Mouse (Mus musculus) retina, postnatal 7 days (tissue): ENCODE measurements around the gene Pla2g10.
"Not testable (repeated sequence)": the region's sequence is repeated elsewhere in the genome, so short reads cannot be mapped to it uniquely, and the experiment has no call there.

ENCODE experiments used
- DNase-seq: peaks from one replicate; pipeline ENCODE4 v3.0.0-alpha.2; 2012; ENCODE audit warnings: low read depth, low spot score

The Pla2g10 gene

DNA sequence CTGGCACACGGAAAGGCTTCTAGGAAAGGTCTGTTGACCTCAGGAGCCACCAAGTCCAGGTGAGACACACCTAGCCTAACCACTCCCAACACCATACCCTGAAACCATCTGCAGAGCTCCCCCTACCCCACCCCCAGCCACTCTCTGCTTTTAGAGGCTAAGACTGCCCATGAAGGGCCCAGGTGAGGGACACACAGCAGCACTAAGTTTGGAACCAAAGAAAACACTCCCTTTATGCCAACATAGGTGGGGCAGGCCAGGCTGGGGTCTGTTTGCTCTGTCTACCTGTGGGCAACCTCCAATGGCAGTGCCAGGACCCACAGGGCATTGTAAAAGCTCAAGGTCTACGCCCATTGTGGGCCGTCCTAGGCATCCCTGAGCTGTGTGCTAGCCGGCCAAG is 1.4 kb downstream of the Pla2g10 start:
- no peak for DNase-seq

DNA sequence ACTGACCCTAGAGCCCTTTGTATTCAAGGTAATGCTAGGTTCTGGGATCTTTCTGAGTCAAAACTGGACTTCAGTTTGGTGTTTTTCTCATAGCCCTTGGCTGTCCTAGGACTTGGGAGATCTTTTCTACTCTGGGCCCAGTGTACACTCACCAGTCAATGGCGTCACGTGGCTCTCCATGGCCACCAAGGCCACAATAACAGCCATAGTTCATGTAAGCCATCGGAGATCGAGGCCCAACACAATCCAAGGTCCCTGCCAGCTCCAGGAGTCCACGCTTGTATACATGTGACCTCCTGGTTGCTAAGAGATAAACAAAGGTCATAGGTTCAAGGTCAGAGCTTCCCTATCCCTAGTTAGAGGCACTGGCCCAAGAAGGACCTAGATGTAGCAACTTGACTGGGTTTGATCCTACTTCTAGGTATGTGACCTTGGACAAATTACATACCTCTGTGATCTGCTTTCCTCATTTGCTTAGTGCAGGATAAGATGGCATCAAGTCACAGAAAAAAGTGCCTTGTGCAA is 2.9 kb downstream of the Pla2g10 start:
- DNase-seq = no peak

DNA sequence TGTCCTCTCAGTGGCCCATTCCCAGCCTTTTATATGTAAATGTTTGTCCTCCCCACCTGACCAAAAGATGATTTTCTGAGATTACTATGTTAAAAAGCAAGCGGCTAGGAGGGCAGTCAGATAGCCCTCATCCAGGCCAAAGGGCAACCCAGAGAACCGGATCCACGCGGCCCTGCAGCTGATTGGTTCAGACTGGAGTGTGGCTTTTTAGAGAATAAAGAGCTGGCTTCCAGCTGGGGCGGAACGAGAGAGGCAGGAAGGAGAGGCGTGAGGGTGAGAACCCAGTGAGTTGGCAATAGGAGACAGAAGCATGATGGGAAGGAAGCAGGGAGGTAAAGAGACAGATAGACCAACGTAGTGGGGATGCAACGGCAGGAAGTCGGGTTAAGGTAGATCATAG is 7.8 kb downstream of the Pla2g10 start:
- DNase-seq = no peak

DNA sequence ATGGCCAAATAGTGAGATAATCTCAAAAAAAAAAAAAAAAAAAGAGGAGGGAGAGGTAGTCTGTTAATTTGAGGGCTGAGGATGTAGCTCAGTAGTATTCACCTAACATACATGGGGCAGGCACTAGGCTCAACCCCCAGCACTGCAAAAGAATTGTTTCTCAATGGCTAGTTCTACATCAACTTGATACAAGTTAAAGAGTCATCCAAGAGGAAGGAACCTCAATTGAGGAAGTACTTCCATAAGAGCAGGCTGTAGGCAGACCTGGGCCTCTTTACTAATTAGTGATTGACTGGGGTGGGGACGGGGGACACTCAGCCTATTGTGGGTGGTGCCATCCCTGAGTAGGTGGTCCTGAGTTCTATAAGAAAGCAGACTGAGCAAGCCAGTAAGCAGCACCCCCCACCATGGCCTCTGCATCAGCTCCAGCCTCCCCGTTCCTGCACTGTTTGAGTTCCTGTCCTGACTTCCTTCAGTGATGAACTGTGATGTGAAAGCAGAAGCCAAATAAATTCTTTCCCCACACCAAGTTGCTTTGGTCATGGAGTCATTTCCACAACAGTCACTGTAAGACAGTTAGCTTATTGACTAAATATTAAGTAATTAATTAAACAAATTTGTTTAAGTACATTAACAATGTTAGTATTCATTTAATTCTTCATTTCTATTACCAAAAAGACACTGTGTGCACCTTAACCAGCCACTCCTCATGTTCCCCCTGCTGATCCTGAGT is 13.8 kb downstream of the Pla2g10 start:
- no peak for DNase-seq

DNA sequence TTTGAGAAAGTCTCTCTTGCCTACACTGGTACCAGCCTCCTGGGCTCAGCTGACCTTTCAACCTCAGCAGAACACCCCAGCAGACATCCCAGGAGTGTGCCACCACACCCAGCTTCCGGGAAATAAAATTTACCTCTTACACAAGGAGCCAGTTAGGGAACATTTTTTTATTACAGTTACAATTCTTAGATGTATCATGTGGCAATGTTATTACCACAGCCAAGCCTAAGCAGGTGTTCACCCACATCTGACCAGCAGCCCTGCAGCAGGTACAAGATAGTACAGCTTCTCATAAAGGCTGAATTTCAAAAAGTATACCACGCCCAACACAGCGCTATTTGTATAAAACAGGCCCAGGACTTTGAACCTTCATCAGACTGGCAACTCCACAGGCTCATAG is 15.9 kb downstream of the Pla2g10 start:
- DNase-seq = no peak

DNA sequence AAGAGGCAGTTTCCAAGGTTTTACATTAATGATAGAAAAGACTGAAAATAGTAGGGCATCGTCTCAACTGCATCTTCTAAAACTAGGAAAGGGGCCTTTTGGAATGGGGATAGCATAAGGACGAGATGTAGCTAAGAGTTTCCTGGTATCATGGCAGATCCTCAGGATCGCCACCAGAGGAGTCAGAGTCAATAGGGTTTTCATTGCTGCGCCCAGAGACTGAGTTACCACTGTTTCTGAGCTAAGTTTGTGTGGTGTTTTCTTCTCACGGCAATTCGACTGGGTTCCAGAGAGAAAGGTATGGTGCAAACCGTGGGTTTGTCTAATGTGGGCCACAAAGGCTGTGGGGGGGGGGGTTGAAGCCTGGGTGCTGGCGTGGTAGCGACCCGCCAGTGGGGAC is 26.1 kb downstream of the Pla2g10 start:
- no peak for DNase-seq

DNA sequence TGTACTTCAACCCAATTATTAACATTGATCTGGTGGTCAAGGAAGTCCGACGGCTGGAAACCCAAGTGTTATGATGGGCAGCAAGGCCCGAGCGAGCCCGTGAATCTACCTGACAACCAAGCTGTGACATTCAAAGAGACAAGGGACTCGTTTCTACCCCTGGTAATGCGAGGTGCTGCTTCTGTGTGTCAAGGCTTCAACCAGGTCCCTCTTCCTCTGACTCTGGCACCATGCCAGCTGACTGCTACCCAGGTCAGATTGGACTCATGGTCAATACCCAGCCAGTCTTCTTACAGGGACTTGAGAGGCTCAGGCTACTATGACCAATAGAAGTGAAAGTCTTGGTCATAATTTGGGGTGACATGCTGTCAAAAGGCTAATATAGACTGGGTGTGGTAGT is 28.6 kb downstream of the Pla2g10 start:
- DNase-seq = no peak

DNA sequence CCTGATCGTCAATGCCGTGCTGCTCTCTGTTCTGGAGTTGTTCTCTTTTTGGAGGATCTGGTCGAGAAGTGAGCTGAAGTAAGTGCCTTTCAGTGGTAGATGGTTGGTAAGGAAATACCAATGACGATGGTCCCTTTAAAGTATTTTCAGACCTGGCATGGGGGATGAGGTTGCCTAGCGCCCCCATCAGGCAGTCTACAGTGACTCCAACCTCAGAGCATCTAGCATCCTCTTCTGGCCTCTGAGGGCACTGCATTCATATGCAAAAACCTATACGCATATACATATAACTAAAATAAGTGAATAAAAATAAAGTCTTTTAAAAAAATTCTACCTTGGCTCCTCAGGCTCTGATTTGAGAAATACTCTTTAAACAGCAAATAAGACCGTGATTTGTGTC is 31.8 kb downstream of the Pla2g10 start:
- no peak for DNase-seq

DNA sequence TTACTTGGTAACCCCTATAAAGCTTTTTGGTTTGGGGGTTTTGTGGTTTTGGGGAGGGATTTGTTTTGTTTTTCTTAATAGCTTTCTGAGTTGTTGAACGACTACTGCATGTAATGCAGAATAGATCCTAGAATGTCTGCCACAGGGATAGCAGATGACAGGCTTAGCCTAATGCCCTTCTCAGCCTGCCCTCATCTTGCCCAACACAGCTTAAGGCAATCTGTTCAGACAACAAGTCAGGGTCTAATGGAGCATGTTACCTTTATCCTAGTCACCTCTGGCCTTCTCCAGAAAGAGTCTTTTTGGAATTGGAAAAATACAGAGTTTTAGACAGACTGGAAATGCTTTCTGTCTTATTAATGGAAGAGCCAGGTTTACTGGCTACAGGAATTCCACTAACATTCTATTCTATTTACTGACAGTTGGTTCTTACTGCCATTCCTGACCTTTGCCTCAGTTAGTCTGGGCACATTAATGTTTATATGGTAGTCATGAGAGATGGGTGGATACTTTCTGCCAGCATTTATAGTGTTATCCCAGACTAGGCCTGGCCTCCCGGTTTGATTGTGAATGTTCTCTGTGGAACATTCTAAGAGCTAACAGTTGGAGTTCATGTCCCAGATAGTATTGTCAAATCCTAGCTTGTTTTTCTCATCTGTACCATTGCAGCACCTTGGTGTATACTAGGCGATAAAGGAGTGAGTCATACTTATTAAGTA is 52.0 kb downstream of the Pla2g10 start:
- no peak for DNase-seq

DNA sequence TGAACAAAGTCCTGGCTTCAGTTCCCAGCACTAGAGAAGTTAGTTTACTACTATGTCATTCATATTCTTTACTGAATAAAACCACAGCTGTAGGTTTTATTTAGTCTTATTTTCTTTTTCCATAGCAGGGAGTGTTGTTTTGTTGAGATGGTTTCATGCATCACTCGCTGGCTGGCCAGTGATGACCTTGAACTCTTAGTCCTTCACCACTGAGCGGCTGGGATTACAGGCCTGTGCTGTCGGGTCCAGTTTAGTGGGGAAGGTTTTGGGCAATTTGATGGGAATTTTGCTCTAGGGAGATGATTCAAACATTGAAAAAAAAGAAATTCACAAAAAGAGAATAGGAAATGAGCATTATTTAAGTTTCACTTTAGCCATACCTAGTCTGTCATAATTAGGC is 56.3 kb downstream of the Pla2g10 start:
- DNase-seq = no peak

DNA sequence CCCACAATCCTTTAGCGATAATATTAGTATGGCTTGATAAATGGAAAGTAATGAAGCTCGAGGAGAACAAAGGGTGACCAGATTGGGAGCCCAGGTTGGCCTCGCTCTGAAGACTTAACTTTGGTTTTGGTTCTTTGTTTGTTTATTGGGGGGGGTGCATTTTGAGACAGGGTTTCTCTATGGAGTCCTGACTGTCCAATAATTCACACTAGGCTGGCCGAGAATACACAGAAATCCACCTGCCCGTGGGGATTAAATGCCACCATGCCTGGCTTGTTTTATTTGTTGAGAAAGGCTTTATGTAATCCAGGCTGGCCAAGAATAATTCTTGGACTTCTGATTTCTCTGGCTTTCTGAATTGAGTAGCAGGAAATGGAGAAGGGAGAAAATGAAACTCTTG is 57.7 kb downstream of the Pla2g10 start:
- no peak for DNase-seq

DNA sequence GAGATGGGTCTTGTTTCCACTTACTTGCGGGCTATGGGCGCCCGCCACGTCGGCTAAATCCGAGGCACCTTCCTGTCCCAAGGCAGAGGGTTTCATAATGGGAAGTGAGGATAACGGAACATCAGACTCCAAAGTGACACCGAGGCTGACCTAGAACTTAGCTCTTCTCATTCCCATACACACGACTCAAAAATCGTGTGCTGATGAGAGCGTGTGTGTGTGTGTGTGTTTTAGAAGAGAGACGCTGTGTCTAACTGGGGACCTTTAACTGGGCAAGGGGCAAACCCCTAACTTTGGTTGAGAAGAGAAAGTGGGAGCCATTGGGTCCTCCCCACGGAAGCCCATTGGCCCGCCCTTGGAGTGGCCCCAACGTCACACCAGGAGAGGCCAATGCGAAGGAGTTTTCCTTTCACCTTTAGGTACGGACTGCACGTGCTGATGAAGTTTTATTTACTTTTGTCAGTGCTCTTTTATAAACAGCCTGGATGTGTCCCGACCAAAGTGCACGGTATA is 58.3 kb downstream of the Pla2g10 start:
- peak; percentile 19 for DNase-seq

DNA sequence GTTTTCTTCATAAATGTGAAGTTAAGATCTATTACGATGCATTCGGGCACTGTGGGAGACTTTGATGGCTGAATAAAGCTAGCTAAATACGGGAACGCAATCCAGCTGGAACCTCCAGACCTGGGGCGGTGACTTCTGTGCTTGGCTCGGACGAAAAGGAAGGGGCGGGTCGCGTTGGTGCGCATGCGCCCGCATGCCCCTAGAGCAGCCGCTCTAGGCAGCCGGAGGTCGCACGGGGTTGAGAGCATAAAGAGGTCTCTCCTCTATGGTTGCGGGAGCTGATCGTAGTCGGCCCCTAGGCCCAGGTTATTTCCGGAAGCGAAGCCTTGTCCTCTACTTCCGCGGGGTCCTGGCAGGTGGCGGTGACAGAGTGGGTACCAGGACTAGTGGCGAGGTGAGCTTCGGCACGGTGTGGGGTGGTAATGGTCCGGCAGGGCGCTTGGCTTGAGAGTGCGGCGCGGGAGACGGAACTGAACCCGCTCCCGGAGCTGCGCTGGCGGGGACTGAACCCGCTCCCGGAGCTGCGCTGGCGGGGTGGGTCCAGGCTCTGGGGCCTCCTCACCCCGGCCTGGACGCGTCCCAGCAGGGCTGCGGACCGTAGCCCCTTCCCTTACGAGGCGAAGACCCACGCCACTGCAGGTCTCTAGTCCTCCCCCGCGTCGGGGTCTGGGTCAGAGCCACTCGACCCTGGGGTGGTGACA is 58.9 kb downstream of the Pla2g10 start, which contains the start of the genes Bfar and 3110001I22Rik:
Gene Bfar, plus strand, starts transcription at position 174 of the 701 bp plus-strand sequence.
Gene 3110001I22Rik, plus strand, starts transcription at position 245 of the 701 bp plus-strand sequence.
- DNase-seq = peak; percentile 88

DNA sequence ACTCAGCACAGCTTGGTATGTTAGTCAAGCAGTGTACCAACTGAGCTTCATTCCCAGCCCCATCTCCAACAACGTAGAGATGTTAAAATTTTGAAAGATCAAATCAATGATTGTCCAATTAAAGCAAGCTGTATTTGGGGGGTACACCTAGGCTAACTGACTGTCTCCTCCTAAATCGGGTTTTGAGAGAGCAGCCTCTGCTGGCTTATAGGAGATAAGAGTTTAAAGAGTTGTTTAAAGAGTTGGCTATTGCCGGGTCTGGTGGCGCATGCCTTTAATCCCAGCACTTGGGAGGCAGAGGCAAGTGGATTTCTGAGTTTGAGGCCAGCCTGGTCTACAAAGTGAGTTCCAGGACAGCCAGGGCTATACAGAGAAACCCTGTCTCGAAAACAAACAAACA is 59.9 kb downstream of the Pla2g10 start:
- DNase-seq = not testable (repeated sequence)

DNA sequence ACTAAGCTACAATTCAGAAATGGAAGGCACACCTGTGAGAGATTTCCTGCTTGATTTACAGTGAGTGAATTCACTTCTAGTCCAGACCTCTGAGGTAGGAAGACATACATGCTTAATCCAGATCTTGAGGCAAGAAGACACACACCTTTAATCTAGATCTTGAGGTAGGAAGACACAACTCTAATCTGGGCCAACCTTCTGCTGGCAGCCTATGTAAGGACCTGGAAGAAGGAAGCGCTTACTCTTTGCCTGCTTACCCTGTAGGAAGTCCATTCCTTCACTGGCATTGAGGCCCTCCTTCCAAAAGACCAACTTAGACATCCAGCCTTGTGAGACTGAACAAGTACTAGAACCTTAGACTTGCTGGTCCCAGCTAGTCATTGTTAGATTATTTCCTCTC is 61.5 kb downstream of the Pla2g10 start:
- DNase-seq = no peak

DNA sequence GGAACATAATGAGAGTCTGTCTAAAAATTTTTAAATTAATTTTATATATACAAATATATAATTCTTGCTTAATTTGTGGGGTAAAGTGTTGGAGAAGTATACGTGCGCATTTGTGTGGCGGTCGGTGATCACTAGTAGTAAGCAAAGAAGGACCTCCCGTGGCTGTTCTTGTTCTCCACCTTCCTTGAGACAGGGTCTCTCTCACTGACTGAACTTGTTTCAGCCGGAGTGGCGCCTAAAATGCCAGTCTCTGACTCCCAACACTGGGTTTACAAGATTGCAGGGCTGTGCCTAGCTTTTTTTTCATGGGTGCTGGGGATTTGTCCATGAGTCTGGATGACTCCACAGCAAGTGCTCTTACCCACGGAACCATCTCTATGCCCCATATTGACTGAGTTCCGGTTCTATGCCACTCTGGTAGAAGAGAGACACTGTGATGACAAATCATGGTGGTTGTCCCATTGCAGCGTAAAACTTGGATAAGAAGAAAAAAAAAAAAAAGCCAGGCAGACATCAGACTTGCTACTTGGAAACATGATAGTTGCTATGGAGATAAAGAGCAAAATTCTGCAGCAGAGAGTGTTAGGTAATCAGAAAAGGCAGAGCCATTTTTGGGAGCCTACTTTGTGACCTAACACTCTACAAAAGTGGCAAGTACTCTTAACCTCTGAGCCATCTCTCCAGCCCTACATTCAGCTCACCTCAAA is 62.2 kb downstream of the Pla2g10 start:
- no peak for DNase-seq

DNA sequence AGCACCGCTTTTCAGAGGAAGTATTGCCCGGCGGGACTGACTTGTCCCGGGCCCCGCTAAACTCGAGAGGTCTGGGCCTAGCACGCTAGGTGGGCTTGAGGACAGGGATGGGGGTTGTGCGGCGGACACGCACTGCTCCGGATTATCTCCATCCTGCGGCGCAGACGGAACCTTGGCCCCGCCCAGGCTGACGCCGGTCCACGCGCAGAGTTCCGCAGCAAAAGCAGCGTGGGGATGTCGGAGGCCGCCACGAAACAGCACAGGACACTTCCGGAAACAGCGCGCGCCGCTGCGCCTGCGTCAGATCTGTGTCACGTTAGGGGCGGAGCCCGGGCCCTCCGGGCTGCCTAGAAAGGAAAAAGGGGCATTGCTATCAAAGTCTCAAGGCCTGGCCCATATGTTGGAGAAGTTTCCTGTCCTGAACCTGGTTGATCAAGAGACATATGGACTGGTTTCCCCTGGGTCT is 62.9 kb downstream of the Pla2g10 start, which contains the start of gene Parn:
Gene Parn, minus strand, starts transcription at position 293 of the 466 bp plus-strand sequence.
- DNase-seq = peak; percentile 84
